Comparison of ENCODE assay signal across 11 mouse cellular contexts in the genomic region with DNA sequence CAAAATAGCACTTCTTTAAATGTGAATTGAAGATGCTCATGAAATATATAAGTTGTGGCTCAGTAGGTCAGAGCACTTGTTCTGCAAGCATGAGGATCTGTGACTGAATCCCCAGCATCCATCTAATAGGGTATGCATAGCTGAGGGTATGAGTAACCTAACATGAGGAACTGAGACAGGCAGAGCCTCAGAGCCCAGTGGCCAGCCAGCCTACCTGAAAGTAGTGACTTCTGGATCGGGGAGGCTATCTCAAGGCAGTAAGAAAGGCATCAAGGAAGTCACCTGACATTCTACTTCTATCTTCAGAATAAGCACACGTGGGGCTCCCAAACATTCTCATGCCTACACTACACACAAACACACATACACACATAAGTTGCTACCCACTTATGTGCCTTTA. TPM values are rescaled to one million over a fixed set of nuclear protein-coding genes. Genes with fewer than 3 reads are reported as not detected.
DNase-seq lines count a peak whose midpoint lies in the region; ATAC-seq and TF ChIP-seq lines count a peak whose summit lies in the region.
"Had no signal": no experiment of that assay in that cellular context is flagged by ENCODE, and none has a peak within 500 bp of the region (broad histone marks: within the 10 kb centered on the region; RNA-seq: fewer than 3 reads in every experiment).

No protein-coding gene starts in this region.

- no peaks in the 10 kb centered on the region for H3K27me3 ChIP-seq in neural tube, embryonic 12.5 days (replicated peaks)
- H3K27me3 ChIP-seq in midbrain, postnatal 0 days (ENCODE audit: insufficient read depth, low read length), result no peaks in the 10 kb centered on the region

- intact Hi-C loops in heart, postnatal 25 days (cut with DNase I), result loop anchor here (5.0 kb wide), 1 partner anchor 37 kb away; no protein-coding TSS in a partner anchor

- DNase-seq in layer of hippocampus, adult 9-11 months, result peak; percentile 19
- no peak for DNase-seq in layer of hippocampus, postnatal 10 days (ENCODE audit: low spot score in 2 of 2)
- no peak for DNase-seq in neural tube, embryonic 10.5 days (ENCODE audit: extremely low spot score, low spot score)
- DNase-seq in midbrain, postnatal 0 days (ENCODE audit: low spot score), result no peak
- no peak for DNase-seq in kidney, postnatal 14 days
- no peak for DNase-seq in heart, postnatal 25 days (ENCODE audit: low spot score)
- DNase-seq: cerebellum, adult 18-20 months; kidney, adult 11 months; lung, postnatal 14 days; thymus, adult 2 months had no signal

- H3K4me1 ChIP-seq in neural tube, embryonic 12.5 days, result peaks cover 18% of the 10 kb centered on the region
- H3K4me1 ChIP-seq in midbrain, postnatal 0 days (ENCODE audit: insufficient read depth, low read length), result peaks cover 4% of the 10 kb centered on the region; the same call in 1 of the 2 replicates

- ATAC-seq in neural tube, embryonic 12.5 days (ENCODE audit: low FRiP score, low read depth), result no peak
- ATAC-seq in midbrain, postnatal 0 days (ENCODE audit: low FRiP score), result no peak

- H3K4me3 ChIP-seq in neural tube, embryonic 12.5 days, result no peak overlapping the region
- H3K4me3 ChIP-seq in midbrain, postnatal 0 days (ENCODE audit: low read depth, low read length), result no peak overlapping the region

- peak overlapping the region; percentile 16; the same call in 1 of the 2 replicates for H3K4me2 ChIP-seq in neural tube, embryonic 12.5 days (replicated peaks)
- H3K4me2 ChIP-seq in midbrain, postnatal 0 days (ENCODE audit: low read depth, low read length, poor library complexity, severe bottlenecking), result peak overlapping the region; percentile 12; the same call in 1 of the 2 replicates

- H3K27ac ChIP-seq in neural tube, embryonic 12.5 days, result no peak overlapping the region
- H3K27ac ChIP-seq in midbrain, postnatal 0 days (ENCODE audit: low read depth, low read length), result no peak overlapping the region

- no peaks in the 10 kb centered on the region for H3K9me3 ChIP-seq in neural tube, embryonic 12.5 days
- H3K9me3 ChIP-seq in midbrain, postnatal 0 days (ENCODE audit: low read length), result no peaks in the 10 kb centered on the region

- no peak for TF ChIP-seq CTCF in midbrain, postnatal 0 days (IDR thresholded peaks at IDR 0.05)

- H3K36me3 ChIP-seq in neural tube, embryonic 12.5 days, result no peaks in the 10 kb centered on the region
- H3K36me3 ChIP-seq in midbrain, postnatal 0 days (ENCODE audit: insufficient read depth, low read length), result no peaks in the 10 kb centered on the region

- WGBS in neural tube, embryonic 12.5 days, result 93% methylated on average over 2 of the region's 2 CpGs
- 95% methylated on average over 2 of the region's 2 CpGs for WGBS in midbrain, postnatal 0 days

- no peak overlapping the region for H3K9ac ChIP-seq in neural tube, embryonic 12.5 days
- no peak overlapping the region for H3K9ac ChIP-seq in midbrain, postnatal 0 days (replicated peaks; ENCODE audit: low read length, poor library complexity, severe bottlenecking)

RNA-seq across cellular contexts. Expression of gene Sowahc, which starts 3.4 kb away (rescaled TPM):
- 10 to 100 TPM; 11.4 to 12.7 TPM for total RNA-seq in layer of hippocampus, postnatal 10 days (2021)
- polyA plus RNA-seq in neural tube, embryonic 12.5 days (2016; fragmentation: Nextera tagmentation; extraction: Ambion mirVana), result 16.3 and 17.7 TPM in 2 replicates
- total RNA-seq in midbrain, postnatal 0 days (2014; rRNA removed), result 32.3 and 34.4 TPM in 2 replicates
- polyA plus RNA-seq in midbrain, postnatal 0 days (2015; fragmentation: Nextera tagmentation; extraction: Ambion mirVana), result 13.5 and 14.1 TPM in 2 replicates
- 1 to 10 TPM; 1.6 to 2.0 TPM for total RNA-seq in heart, postnatal 25 days (2021)

RNA-seq across cellular contexts. Expression of gene Sept10, which starts 3.5 kb away (rescaled TPM):
- total RNA-seq in layer of hippocampus, postnatal 10 days (2021), result 10 to 100 TPM; 12.5 to 15.6 TPM
- polyA plus RNA-seq in neural tube, embryonic 12.5 days (2016; fragmentation: Nextera tagmentation; extraction: Ambion mirVana), result 26.3 and 27.1 TPM in 2 replicates
- 7.3 and 12.7 TPM in 2 replicates for total RNA-seq in midbrain, postnatal 0 days (2014; rRNA removed)
- 8.4 and 9.5 TPM in 2 replicates for polyA plus RNA-seq in midbrain, postnatal 0 days (2015; fragmentation: Nextera tagmentation; extraction: Ambion mirVana)
- 10 to 100 TPM; 15.6 to 16.6 TPM for total RNA-seq in heart, postnatal 25 days (2021)

Comparison
In these comparisons a context has a peak if more than half of its experiments do, and no peak if none do; other contexts are left out.
1. RNA of gene Sowahc, which starts 3.4 kb away (total RNA-seq): 32.3 to 34.4 TPM in midbrain, postnatal 0 days and 11.4 to 12.7 TPM in layer of hippocampus, postnatal 10 days; 1.6 to 2.0 TPM in heart, postnatal 25 days; every median in the first group is over 4 times any median in the second.